Mouse (Mus musculus) liver, adult 2 months (tissue): Measurements from ENCODE around the gene Smurf1.

Source experiments
- CTCF ChIP-seq: fragments of 200-500 bp; IDR thresholded peaks from 2 replicates; pipeline ENCODE4 v1.5.1; 2011; ENCODE audit warnings: low read depth, low read length, control low read depth
- POLR2A ChIP-seq: fragments of 200-500 bp; IDR thresholded peaks from 2 replicates; pipeline ENCODE4 v1.6.1; 2011; ENCODE audit warnings: low read length, control low read depth; ENCODE audit not compliant: insufficient read depth; ENCODE audit errors: extremely low read depth

DNA sequence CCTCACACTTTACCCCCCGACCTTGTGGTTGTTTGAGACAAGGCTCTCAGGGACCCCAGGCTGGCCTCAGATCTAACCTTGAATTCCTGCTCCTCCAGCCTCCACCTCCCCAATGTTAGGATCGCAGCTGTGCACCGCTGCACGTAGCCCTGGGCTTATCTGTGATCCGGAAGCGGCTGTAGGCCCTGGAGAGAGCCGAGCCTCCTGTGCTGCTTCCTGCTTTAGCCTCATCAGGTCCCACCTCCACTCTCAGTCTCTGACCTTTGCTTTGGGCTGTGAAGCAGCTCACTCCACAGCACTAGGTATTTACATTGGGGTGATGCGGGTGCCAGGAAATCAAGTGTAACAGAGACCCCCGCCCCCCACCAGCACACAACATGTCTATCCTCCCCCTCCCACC, 38.8 kb upstream of the Smurf1 start:
- TF ChIP-seq POLR2A (no peak), CTCF (no peak)
